Mouse (Mus musculus) heart, adult 2 months (tissue): ENCODE measurements at regions not wholly inside any gene's neighbourhood (a gene's known extent, or its start where the extent isn't known, plus 50 kb on each side); places are given as distances from the start of the nearest gene placed in this dataset.
"Not testable (repeated sequence)": the region's sequence is repeated elsewhere in the genome, so short reads cannot be mapped to it uniquely, and the experiment has no call there.

ENCODE experiments used
- DNase-seq, 2 experiments: peaks; one replicate each; pipeline ENCODE4 v3.0.0; 2021
- H3K27ac ChIP-seq: fragments of 200-600 bp; 2 replicates; pipeline ENCODE4 v1.8.1; 2022
- H3K27me3 ChIP-seq: fragments of 200-500 bp; 2 replicates; pipeline ENCODE4 v1.6.1; 2012; ENCODE audit warnings: mild to moderate bottlenecking, low read length, inconsistent platforms, mixed read lengths; ENCODE audit not compliant: control insufficient read depth, insufficient read depth
- H3K36me3 ChIP-seq: fragments of 200-500 bp; 2 replicates; pipeline ENCODE4 v1.6.1; 2012; ENCODE audit warnings: low read length, inconsistent platforms; ENCODE audit not compliant: control insufficient read depth, insufficient read depth
- H3K4me1 ChIP-seq: fragments of 200-500 bp; 2 replicates; pipeline ENCODE4 v1.6.1; 2011; ENCODE audit warnings: low read length; ENCODE audit not compliant: control insufficient read depth, insufficient read depth
- H3K4me3 ChIP-seq: fragments of 200-600 bp; 2 replicates; pipeline ENCODE4 v1.8.1; 2022
- H3K79me2 ChIP-seq: fragments of 200-500 bp; replicated peaks from 2 replicates; pipeline ENCODE4 v1.6.1; 2012; ENCODE audit warnings: mild to moderate bottlenecking, inconsistent platforms, low read length, moderate library complexity, mixed read lengths; ENCODE audit not compliant: control insufficient read depth, insufficient read depth
- H3K9ac ChIP-seq: fragments of 200-500 bp; 2 replicates; pipeline ENCODE4 v1.6.1; 2012; ENCODE audit warnings: low read depth, mild to moderate bottlenecking, control low read depth, inconsistent platforms, low read length, mixed read lengths
- CTCF ChIP-seq: fragments of 200-600 bp; IDR thresholded peaks from 2 replicates; pipeline ENCODE4 v1.8.1; 2022; ENCODE audit warnings: antibody characterized with exemption, mild to moderate bottlenecking, moderate library complexity
- EP300 ChIP-seq: fragments of 200-500 bp; IDR thresholded peaks from 2 replicates; pipeline ENCODE4 v1.6.1; 2011; ENCODE audit warnings: low read depth, low read length, control low read depth; ENCODE audit not compliant: insufficient read depth
- POLR2A ChIP-seq: fragments of 200-500 bp; IDR thresholded peaks from 2 replicates; pipeline ENCODE4 v1.6.1; 2011; ENCODE audit warnings: mild to moderate bottlenecking, low read depth, low read length, control low read depth; ENCODE audit not compliant: insufficient read depth
- WGBS: fragments of 180-500 bp; shearing (Covaris S2); methylation state at CpG from one replicate; pipeline ENCODE4 v1.1.7; 2018; 5-methylcytosine and 5-hydroxymethylcytosine counted together
- intact Hi-C: fragments of 180-260 bp; cut with DNase I; formaldehyde crosslinking; loops from one replicate; pipeline ENCODE4 v1.15.1; 2025

GRCm38 (mm10) chr17:82408296-82408695 is 670.1 kb upstream of the Slc8a1 start:
- WGBS, result 77% methylated on average over 2 of the region's 2 CpGs
- Histone ChIP-seq H3K36me3 (no peaks in the 10 kb centered on the region), H3K4me3 (no peak overlapping the region), H3K9ac (no peak overlapping the region), H3K27ac (no peak overlapping the region), H3K79me2 (no peaks in the 10 kb centered on the region), H3K27me3 (no peaks in the 10 kb centered on the region), H3K4me1 (no peaks in the 10 kb centered on the region)
- no peak for TF ChIP-seq POLR2A
- no peak for TF ChIP-seq EP300
- no peak for TF ChIP-seq CTCF
- intact Hi-C loops, result no loop called here
- no peak for DNase-seq

- no peak overlapping the region for H3K4me3 ChIP-seq
- H3K4me1 ChIP-seq, result no peaks in the 10 kb centered on the region
- H3K9ac ChIP-seq, result no peak overlapping the region
- H3K79me2 ChIP-seq, result no peaks in the 10 kb centered on the region
- WGBS, result 27% methylated on average over 1 of the region's 1 CpGs
- intact Hi-C loops, result no loop called here
- no peak for TF ChIP-seq CTCF
- no peak for TF ChIP-seq EP300
- no peak for TF ChIP-seq POLR2A
- H3K27ac ChIP-seq, result no peak overlapping the region
- H3K36me3 ChIP-seq, result no peaks in the 10 kb centered on the region
- no peak for DNase-seq
- H3K27me3 ChIP-seq, result no peaks in the 10 kb centered on the region
Observed at GRCm38 (mm10) chr17:82399328-82399727, 661.2 kb upstream of the Slc8a1 start.

GRCm38 (mm10) chr17:82379371-82379770 is 641.2 kb upstream of the Slc8a1 start:
- H3K27ac ChIP-seq, DNase-seq, H3K4me1 ChIP-seq, intact Hi-C loops, H3K27me3 ChIP-seq, H3K79me2 ChIP-seq, H3K9ac ChIP-seq, H3K4me3 ChIP-seq, H3K36me3 ChIP-seq: not testable (repeated sequence)
- WGBS, result 63% methylated on average over 10 of the region's 11 CpGs

- DNase-seq, result no peak
- Histone ChIP-seq H3K27me3 (no peaks in the 10 kb centered on the region), H3K36me3 (no peaks in the 10 kb centered on the region), H3K4me1 (no peaks in the 10 kb centered on the region), H3K79me2 (no peaks in the 10 kb centered on the region), H3K4me3 (no peak overlapping the region), H3K9ac (no peak overlapping the region), H3K27ac (no peak overlapping the region)
- 89% methylated on average over 2 of the region's 2 CpGs for WGBS
- no peak for TF ChIP-seq EP300
- TF ChIP-seq CTCF, result no peak
- no peak for TF ChIP-seq POLR2A
- intact Hi-C loops, result no loop called here
Observed at GRCm38 (mm10) chr17:82378248-82378820, 640.2 kb upstream of the Slc8a1 start.

GRCm38 (mm10) chr17:82377176-82377592 is 639.0 kb upstream of the Slc8a1 start:
- H3K79me2 ChIP-seq, result no peaks in the 10 kb centered on the region
- H3K36me3 ChIP-seq, result no peaks in the 10 kb centered on the region
- no peaks in the 10 kb centered on the region for H3K27me3 ChIP-seq
- no peak overlapping the region for H3K9ac ChIP-seq
- intact Hi-C loops, result no loop called here
- TF ChIP-seq EP300 (no peak), POLR2A (no peak), CTCF (no peak)
- H3K4me3 ChIP-seq, result no peak overlapping the region
- no peak for DNase-seq
- no peaks in the 10 kb centered on the region for H3K4me1 ChIP-seq
- WGBS, result 69% methylated on average over 1 of the region's 1 CpGs
- H3K27ac ChIP-seq, result no peak overlapping the region

GRCm38 (mm10) chr17:82367876-82368275 is 629.7 kb upstream of the Slc8a1 start:
- no peaks in the 10 kb centered on the region for H3K4me1 ChIP-seq
- no peaks in the 10 kb centered on the region for H3K79me2 ChIP-seq
- TF ChIP-seq POLR2A (no peak), CTCF (no peak), EP300 (no peak)
- H3K9ac ChIP-seq, result no peak overlapping the region
- no peak overlapping the region for H3K4me3 ChIP-seq
- H3K27me3 ChIP-seq, result no peaks in the 10 kb centered on the region
- no peaks in the 10 kb centered on the region for H3K36me3 ChIP-seq
- no peak overlapping the region for H3K27ac ChIP-seq
- intact Hi-C loops, result no loop called here
- no peak for DNase-seq

GRCm38 (mm10) chr17:82366001-82366400 is 627.8 kb upstream of the Slc8a1 start:
- 63% methylated on average over 4 of the region's 4 CpGs for WGBS
- TF ChIP-seq POLR2A (no peak), EP300 (no peak), CTCF (no peak)
- no peak overlapping the region for H3K9ac ChIP-seq
- no peaks in the 10 kb centered on the region for H3K36me3 ChIP-seq
- H3K79me2 ChIP-seq, result no peaks in the 10 kb centered on the region
- DNase-seq, result peak in 1 of 2 experiments; percentile 11
- H3K27ac ChIP-seq, result no peak overlapping the region
- no peak overlapping the region for H3K4me3 ChIP-seq
- no peaks in the 10 kb centered on the region for H3K4me1 ChIP-seq
- intact Hi-C loops, result no loop called here
- no peaks in the 10 kb centered on the region for H3K27me3 ChIP-seq
